Mouse (Mus musculus): ENCODE measurements around the gene Prrx2. TPM values are rescaled to one million over a fixed set of nuclear protein-coding genes. Genes with fewer than 3 reads are reported as not detected.
A peak's percentile ranks its signal among the peaks of the same experiment; 100 is the strongest.

Gene Prrx2
- 1.9 and 4.0 TPM in 2 replicates for polyA plus RNA-seq (2015; fragmentation: Nextera tagmentation; extraction: Ambion mirVana)

GRCm38 (mm10) chr2:30834373-30835022 lies at the start of gene Prrx2:
TSS of gene Prrx2 (plus strand) at chr2:30834972.
- no peak for ATAC-seq
- H3K4me2 ChIP-seq (ENCODE audit: low read length) = no peak within 1 kb of the TSS
- no peak within 1 kb of the TSS for H3K4me3 ChIP-seq (replicated peaks; ENCODE audit: low read length)
- no peaks in the 10 kb centered on the region for H3K9me3 ChIP-seq (ENCODE audit: control insufficient read depth, low read length)
- H3K4me1 ChIP-seq (replicated peaks; ENCODE audit: control insufficient read depth, insufficient read depth, low read length) = peaks cover 9% of the 10 kb centered on the region
- H3K27ac ChIP-seq (ENCODE audit: low read length) = no peak within 1 kb of the TSS
- H3K9ac ChIP-seq (replicated peaks; ENCODE audit: low read depth, low read length) = no peak within 1 kb of the TSS
- WGBS = 74% methylated on average over 7 of the region's 10 CpGs
- no peaks in the 10 kb centered on the region for H3K27me3 ChIP-seq (replicated peaks; ENCODE audit: control insufficient read depth, insufficient read depth, low read length)
- H3K36me3 ChIP-seq (ENCODE audit: control insufficient read depth, insufficient read depth) = no peaks in the 10 kb centered on the region

GRCm38 (mm10) chr2:30787466-30787865 lies 47.3 kb upstream of the Prrx2 start:
- peak overlapping the region; percentile 41; the same call in 1 of the 2 replicates for H3K27ac ChIP-seq (ENCODE audit: low read length)
- no peak overlapping the region for H3K4me3 ChIP-seq (replicated peaks; ENCODE audit: low read length)
- H3K4me2 ChIP-seq (ENCODE audit: low read length) = no peak overlapping the region
- H3K27me3 ChIP-seq (replicated peaks; ENCODE audit: control insufficient read depth, insufficient read depth, low read length) = no peaks in the 10 kb centered on the region
- H3K9ac ChIP-seq (replicated peaks; ENCODE audit: low read depth, low read length) = peak overlapping the region; percentile 43
- H3K36me3 ChIP-seq (ENCODE audit: control insufficient read depth, insufficient read depth) = no peaks in the 10 kb centered on the region
- no peaks in the 10 kb centered on the region for H3K9me3 ChIP-seq (ENCODE audit: control insufficient read depth, low read length)
- peaks cover 24% of the 10 kb centered on the region for H3K4me1 ChIP-seq (replicated peaks; ENCODE audit: control insufficient read depth, insufficient read depth, low read length)
- WGBS = 69% methylated on average over 4 of the region's 4 CpGs
- no peak for ATAC-seq

GRCm38 (mm10) chr2:30792061-30792460 lies 42.7 kb upstream of the Prrx2 start:
- Histone ChIP-seq H3K4me3 (replicated peaks; ENCODE audit: low read length) (no peak overlapping the region), H3K27me3 (replicated peaks; ENCODE audit: control insufficient read depth, insufficient read depth, low read length) (no peaks in the 10 kb centered on the region), H3K27ac (ENCODE audit: low read length) (no peak overlapping the region), H3K36me3 (ENCODE audit: control insufficient read depth, insufficient read depth) (no peaks in the 10 kb centered on the region), H3K4me2 (ENCODE audit: low read length) (no peak overlapping the region), H3K9me3 (ENCODE audit: control insufficient read depth, low read length) (no peaks in the 10 kb centered on the region), H3K9ac (replicated peaks; ENCODE audit: low read depth, low read length) (no peak overlapping the region), H3K4me1 (replicated peaks; ENCODE audit: control insufficient read depth, insufficient read depth, low read length) (peaks cover 29% of the 10 kb centered on the region)
- 88% methylated on average over 7 of the region's 7 CpGs for WGBS
- ATAC-seq = no peak

- H3K4me3 ChIP-seq (replicated peaks; ENCODE audit: low read length) = peak overlapping the region; percentile 43
- H3K27ac ChIP-seq (ENCODE audit: low read length) = peak overlapping the region; percentile 79
- H3K27me3 ChIP-seq (replicated peaks; ENCODE audit: control insufficient read depth, insufficient read depth, low read length) = no peaks in the 10 kb centered on the region
- peak overlapping the region; percentile 61 for H3K9ac ChIP-seq (replicated peaks; ENCODE audit: low read depth, low read length)
- ATAC-seq = peak; percentile 68
- WGBS = 4% methylated on average over 48 of the region's 48 CpGs
- no peaks in the 10 kb centered on the region for H3K9me3 ChIP-seq (ENCODE audit: control insufficient read depth, low read length)
- H3K4me1 ChIP-seq (replicated peaks; ENCODE audit: control insufficient read depth, insufficient read depth, low read length) = peaks cover 28% of the 10 kb centered on the region
- H3K36me3 ChIP-seq (ENCODE audit: control insufficient read depth, insufficient read depth) = no peaks in the 10 kb centered on the region
- peak overlapping the region; percentile 58 for H3K4me2 ChIP-seq (ENCODE audit: low read length)
Measured at GRCm38 (mm10) chr2:30794179-30795108, 40.3 kb upstream of the Prrx2 start.

- no peak for ATAC-seq
- no peaks in the 10 kb centered on the region for H3K27me3 ChIP-seq (replicated peaks; ENCODE audit: control insufficient read depth, insufficient read depth, low read length)
- H3K27ac ChIP-seq (ENCODE audit: low read length) = no peak overlapping the region; the same call in 1 of the 2 replicates
- H3K4me1 ChIP-seq (replicated peaks; ENCODE audit: control insufficient read depth, insufficient read depth, low read length) = peaks cover 28% of the 10 kb centered on the region
- no peak overlapping the region for H3K4me3 ChIP-seq (replicated peaks; ENCODE audit: low read length)
- H3K9ac ChIP-seq (replicated peaks; ENCODE audit: low read depth, low read length) = no peak overlapping the region
- 65% methylated on average over 7 of the region's 7 CpGs for WGBS
- H3K36me3 ChIP-seq (ENCODE audit: control insufficient read depth, insufficient read depth) = no peaks in the 10 kb centered on the region
- no peaks in the 10 kb centered on the region for H3K9me3 ChIP-seq (ENCODE audit: control insufficient read depth, low read length)
- no peak overlapping the region for H3K4me2 ChIP-seq (ENCODE audit: low read length)
Measured at GRCm38 (mm10) chr2:30795271-30795888, 39.4 kb upstream of the Prrx2 start.

GRCm38 (mm10) chr2:30795889-30796275 lies 38.9 kb upstream of the Prrx2 start:
- Histone ChIP-seq H3K27ac (ENCODE audit: low read length) (peak overlapping the region; percentile 61), H3K4me3 (replicated peaks; ENCODE audit: low read length) (no peak overlapping the region), H3K4me2 (ENCODE audit: low read length) (peak overlapping the region; percentile 50; the same call in 1 of the 2 replicates), H3K36me3 (ENCODE audit: control insufficient read depth, insufficient read depth) (no peaks in the 10 kb centered on the region), H3K27me3 (replicated peaks; ENCODE audit: control insufficient read depth, insufficient read depth, low read length) (no peaks in the 10 kb centered on the region), H3K4me1 (replicated peaks; ENCODE audit: control insufficient read depth, insufficient read depth, low read length) (peaks cover 29% of the 10 kb centered on the region), H3K9ac (replicated peaks; ENCODE audit: low read depth, low read length) (peak overlapping the region; percentile 38; the same call in 1 of the 2 replicates), H3K9me3 (ENCODE audit: control insufficient read depth, low read length) (no peaks in the 10 kb centered on the region)
- no peak for ATAC-seq
- 50% methylated on average over 5 of the region's 5 CpGs for WGBS

- Histone ChIP-seq H3K27ac (ENCODE audit: low read length) (peak overlapping the region; percentile 61), H3K36me3 (ENCODE audit: control insufficient read depth, insufficient read depth) (no peaks in the 10 kb centered on the region), H3K4me1 (replicated peaks; ENCODE audit: control insufficient read depth, insufficient read depth, low read length) (peaks cover 34% of the 10 kb centered on the region), H3K4me3 (replicated peaks; ENCODE audit: low read length) (peak overlapping the region; percentile 25), H3K9me3 (ENCODE audit: control insufficient read depth, low read length) (no peaks in the 10 kb centered on the region), H3K9ac (replicated peaks; ENCODE audit: low read depth, low read length) (peak overlapping the region; percentile 38), H3K27me3 (replicated peaks; ENCODE audit: control insufficient read depth, insufficient read depth, low read length) (no peaks in the 10 kb centered on the region), H3K4me2 (ENCODE audit: low read length) (peak overlapping the region; percentile 50)
- WGBS = 2% methylated on average over 11 of the region's 11 CpGs
- ATAC-seq = peak; percentile 86
Measured at GRCm38 (mm10) chr2:30796382-30796781, 38.4 kb upstream of the Prrx2 start.

- H3K9me3 ChIP-seq (ENCODE audit: control insufficient read depth, low read length) = no peaks in the 10 kb centered on the region
- no peak overlapping the region for H3K4me2 ChIP-seq (ENCODE audit: low read length)
- no peak for ATAC-seq
- H3K36me3 ChIP-seq (ENCODE audit: control insufficient read depth, insufficient read depth) = no peaks in the 10 kb centered on the region
- no peak overlapping the region for H3K9ac ChIP-seq (replicated peaks; ENCODE audit: low read depth, low read length)
- WGBS = 80% methylated on average over 3 of the region's 3 CpGs
- no peak overlapping the region for H3K27ac ChIP-seq (ENCODE audit: low read length)
- no peak overlapping the region for H3K4me3 ChIP-seq (replicated peaks; ENCODE audit: low read length)
- H3K27me3 ChIP-seq (replicated peaks; ENCODE audit: control insufficient read depth, insufficient read depth, low read length) = no peaks in the 10 kb centered on the region
- peaks cover 37% of the 10 kb centered on the region for H3K4me1 ChIP-seq (replicated peaks; ENCODE audit: control insufficient read depth, insufficient read depth, low read length)
Measured at GRCm38 (mm10) chr2:30799456-30799855, 35.3 kb upstream of the Prrx2 start.

- no peak overlapping the region for H3K27ac ChIP-seq (ENCODE audit: low read length)
- no peak for ATAC-seq
- peak overlapping the region; percentile 94 for H3K4me2 ChIP-seq (ENCODE audit: low read length)
- peak overlapping the region; percentile 50 for H3K4me3 ChIP-seq (replicated peaks; ENCODE audit: low read length)
- H3K36me3 ChIP-seq (ENCODE audit: control insufficient read depth, insufficient read depth) = no peaks in the 10 kb centered on the region
- H3K9ac ChIP-seq (replicated peaks; ENCODE audit: low read depth, low read length) = peak overlapping the region; percentile 68
- H3K9me3 ChIP-seq (ENCODE audit: control insufficient read depth, low read length) = no peaks in the 10 kb centered on the region
- H3K27me3 ChIP-seq (replicated peaks; ENCODE audit: control insufficient read depth, insufficient read depth, low read length) = no peaks in the 10 kb centered on the region
- WGBS = 36% methylated on average over 7 of the region's 7 CpGs
- H3K4me1 ChIP-seq (replicated peaks; ENCODE audit: control insufficient read depth, insufficient read depth, low read length) = peaks cover 30% of the 10 kb centered on the region
Measured at GRCm38 (mm10) chr2:30800671-30801066, 34.1 kb upstream of the Prrx2 start.
